In the genomic region with DNA sequence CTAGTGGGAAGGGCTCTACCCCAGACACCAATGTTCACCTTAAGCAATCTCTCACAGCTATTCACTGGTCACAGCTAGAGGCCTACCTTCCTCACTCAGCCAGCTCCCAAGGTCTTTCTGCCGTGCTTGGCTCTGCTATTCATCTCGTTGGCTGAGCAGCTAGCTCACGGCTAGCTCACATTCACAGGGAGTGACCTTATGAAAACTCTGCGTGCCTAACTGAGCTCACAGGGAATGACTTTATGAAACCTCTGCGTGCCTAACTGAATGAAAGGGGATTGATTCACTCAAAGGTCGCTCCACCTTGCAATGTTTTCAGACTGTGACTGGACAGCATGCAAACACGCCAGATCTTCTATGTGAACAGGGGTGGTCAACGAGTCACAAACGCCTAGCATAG, we compare ENCODE assay signal across 20 mouse cellular contexts.
DNase-seq lines count a peak whose midpoint lies in the region; ATAC-seq and TF ChIP-seq lines count a peak whose summit lies in the region.
"Had no signal": no experiment of that assay in that cellular context is flagged by ENCODE, and none has a peak within 500 bp of the region (broad histone marks: within the 10 kb centered on the region; RNA-seq: fewer than 3 reads in every experiment).

No protein-coding gene starts in this region.

- no peak overlapping the region for H3K27ac ChIP-seq in liver, postnatal 0 days (ENCODE audit: low read depth)
- no peak overlapping the region for H3K27ac ChIP-seq in liver, embryonic 12.5 days
- H3K27ac ChIP-seq: forebrain, embryonic 10.5 days; forebrain, embryonic 13.5 days; heart, embryonic 13.5 days; hindbrain, embryonic 12.5 days; hindbrain, embryonic 15.5 days had no signal

- H3K9ac ChIP-seq in liver, postnatal 0 days (replicated peaks): no peak overlapping the region
- no peak overlapping the region for H3K9ac ChIP-seq in liver, embryonic 12.5 days
- H3K9ac ChIP-seq: forebrain, embryonic 13.5 days; heart, embryonic 13.5 days; hindbrain, embryonic 12.5 days; hindbrain, embryonic 15.5 days had no signal

- no peak overlapping the region for H3K4me3 ChIP-seq in liver, postnatal 0 days (ENCODE audit: low read depth, low read length)
- no peak overlapping the region for H3K4me3 ChIP-seq in liver, embryonic 12.5 days
- H3K4me3 ChIP-seq: forebrain, embryonic 10.5 days; forebrain, embryonic 13.5 days; heart, embryonic 13.5 days; hindbrain, embryonic 12.5 days; hindbrain, embryonic 15.5 days had no signal

- no peaks in the 10 kb centered on the region for H3K9me3 ChIP-seq in liver, postnatal 0 days (ENCODE audit: low read length)
- H3K9me3 ChIP-seq in liver, embryonic 12.5 days (replicated peaks): no peaks in the 10 kb centered on the region
- H3K9me3 ChIP-seq: forebrain, embryonic 10.5 days; forebrain, embryonic 13.5 days; heart, embryonic 13.5 days; hindbrain, embryonic 12.5 days; hindbrain, embryonic 15.5 days had no signal

- ATAC-seq in liver, postnatal 0 days: peak; percentile 53
- no peak for ATAC-seq in liver, embryonic 12.5 days
- ATAC-seq: activated CD4-positive, CD25-positive, alpha-beta regulatory T cell, adult 4 months; forebrain, embryonic 13.5 days; forebrain, embryonic 16.5 days; intestine, postnatal 0 days had no signal

- H3K36me3 ChIP-seq in liver, postnatal 0 days (replicated peaks; ENCODE audit: insufficient read depth, low read length): peaks cover 21% of the 10 kb centered on the region
- peaks cover 57% of the 10 kb centered on the region for H3K36me3 ChIP-seq in liver, embryonic 12.5 days
- H3K36me3 ChIP-seq: hindbrain, embryonic 12.5 days; hindbrain, embryonic 15.5 days had no signal

- H3K4me1 ChIP-seq in liver, postnatal 0 days (ENCODE audit: insufficient read depth): no peaks in the 10 kb centered on the region
- H3K4me1 ChIP-seq in liver, embryonic 12.5 days: no peaks in the 10 kb centered on the region
- H3K4me1 ChIP-seq: forebrain, embryonic 13.5 days; hindbrain, embryonic 15.5 days had no signal

- 78% methylated on average over 9 of the region's 9 CpGs for WGBS in liver, postnatal 0 days (ENCODE audit: insufficient replicate concordance)
- 81% methylated on average over 9 of the region's 9 CpGs for WGBS in liver, embryonic 12.5 days (ENCODE audit: insufficient replicate concordance)

- no peak for TF ChIP-seq EP300 in liver, postnatal 0 days (IDR thresholded peaks at IDR 0.05; ENCODE audit: low read depth)

- no peaks in the 10 kb centered on the region for H3K27me3 ChIP-seq in liver, postnatal 0 days (ENCODE audit: insufficient read depth, low read length)
- H3K27me3 ChIP-seq in liver, embryonic 12.5 days (replicated peaks): no peaks in the 10 kb centered on the region
- H3K27me3 ChIP-seq: forebrain, embryonic 13.5 days; heart, embryonic 13.5 days; hindbrain, embryonic 12.5 days; hindbrain, embryonic 15.5 days had no signal

- no peak overlapping the region for H3K4me2 ChIP-seq in liver, postnatal 0 days (ENCODE audit: low read depth, low read length)
- no peak overlapping the region for H3K4me2 ChIP-seq in liver, embryonic 12.5 days
- H3K4me2 ChIP-seq: forebrain, embryonic 13.5 days; heart, embryonic 13.5 days; hindbrain, embryonic 12.5 days; hindbrain, embryonic 15.5 days had no signal

- intact Hi-C loops in heart, postnatal 10 days (cut with DNase I): loop anchor here (10.0 kb wide), 1 partner anchor 594 kb away; no protein-coding TSS in a partner anchor

- no peak for TF ChIP-seq CTCF in liver, postnatal 0 days (IDR thresholded peaks at IDR 0.05; ENCODE audit: low read depth)

- DNase-seq in adrenal gland, adult (ENCODE audit: inconsistent age in 2 of 2, low spot score in 1 of 2): peak; percentile 30 to 67
- no peak for DNase-seq in adrenal gland, postnatal 10 days
- DNase-seq in heart, adult 11 months: peak; percentile 92
- no peak for DNase-seq in heart, postnatal 10 days
- DNase-seq in liver, postnatal 0 days: no peak
- no peak for DNase-seq in neural tube, embryonic 10.5 days (ENCODE audit: extremely low spot score, low spot score)
- DNase-seq: cerebellum, adult 11-12 months; cerebellum, adult 8-10 months; cerebellum, postnatal 14 days; gastrocnemius, postnatal 10 days; gastrocnemius, postnatal 36 days had no signal

Comparison
In these comparisons a context has a peak if more than half of its experiments do, and no peak if none do; other contexts are left out.
1. DNase-seq: peak in adrenal gland, adult (2 of 2) and heart, adult 11 months (single experiment); none in adrenal gland, postnatal 10 days (single experiment), heart, postnatal 10 days (0 of 2), liver, postnatal 0 days (single experiment) and neural tube, embryonic 10.5 days (single experiment).